Mouse (Mus musculus): ENCODE measurements around the gene Gm3417. TPM values are rescaled to one million over a fixed set of nuclear protein-coding genes. Genes with fewer than 3 reads are reported as not detected.
"Not testable (repeated sequence)": the region's sequence is repeated elsewhere in the genome, so short reads cannot be mapped to it uniquely, and the experiment has no call there.

Gm3417 gene
- polyA plus RNA-seq, 1 experiment from 2014 or later: 0.56 TPM

GRCm38 (mm10) chr17:14942181-14942580, 36.4 kb downstream of the Gm3417 start:
- peak overlapping the region; percentile 94 for H3K4me2 ChIP-seq (replicated peaks; ENCODE audit: low read depth, low read length)
- ATAC-seq (ENCODE audit: insufficient number of reproducible peaks, insufficient read depth, low FRiP score, low read depth); H3K9me3 ChIP-seq (ENCODE audit: control insufficient read depth, low read depth, low read length); H3K27me3 ChIP-seq (ENCODE audit: control insufficient read depth, insufficient read depth, low read length); H3K27ac ChIP-seq (ENCODE audit: low read length): not testable (repeated sequence)
- H3K4me3 ChIP-seq (ENCODE audit: low read depth, low read length): peak overlapping the region; percentile 86
- WGBS: 60% methylated on average over 6 of the region's 6 CpGs
- H3K9ac ChIP-seq (replicated peaks; ENCODE audit: low read depth, low read length): peak overlapping the region; percentile 81
- H3K4me1 ChIP-seq (ENCODE audit: control insufficient read depth, insufficient read depth, low read length): peaks cover 16% of the 10 kb centered on the region
- peaks cover 17% of the 10 kb centered on the region for H3K36me3 ChIP-seq (ENCODE audit: control insufficient read depth, insufficient read depth, low read length)

- WGBS: 37% methylated on average over 5 of the region's 5 CpGs
- H3K4me1 ChIP-seq (ENCODE audit: control insufficient read depth, insufficient read depth, low read length): 0 out of 2 replicates have a peak, but pooled peaks cover 3% of the 10 kb centered on the region
- H3K9me3 ChIP-seq (ENCODE audit: control insufficient read depth, low read depth, low read length): no peaks in the 10 kb centered on the region
- no peak overlapping the region for H3K4me2 ChIP-seq (replicated peaks; ENCODE audit: low read depth, low read length)
- H3K27me3 ChIP-seq (ENCODE audit: control insufficient read depth, insufficient read depth, low read length): no peaks in the 10 kb centered on the region
- H3K4me3 ChIP-seq (ENCODE audit: low read depth, low read length): no peak overlapping the region
- H3K27ac ChIP-seq (ENCODE audit: low read length): no peak overlapping the region
- ATAC-seq (ENCODE audit: insufficient number of reproducible peaks, insufficient read depth, low FRiP score, low read depth): no peak
- H3K9ac ChIP-seq (replicated peaks; ENCODE audit: low read depth, low read length): no peak overlapping the region
- H3K36me3 ChIP-seq (ENCODE audit: control insufficient read depth, insufficient read depth, low read length): no peaks in the 10 kb centered on the region
These were observed 42.6 kb downstream of the Gm3417 start for GRCm38 (mm10) chr17:14935841-14936605.

GRCm38 (mm10) chr17:14935280-14935679, 43.3 kb downstream of the Gm3417 start:
- H3K9ac ChIP-seq (replicated peaks; ENCODE audit: low read depth, low read length); H3K27me3 ChIP-seq (ENCODE audit: control insufficient read depth, insufficient read depth, low read length); H3K4me1 ChIP-seq (ENCODE audit: control insufficient read depth, insufficient read depth, low read length); ATAC-seq (ENCODE audit: insufficient number of reproducible peaks, insufficient read depth, low FRiP score, low read depth); H3K36me3 ChIP-seq (ENCODE audit: control insufficient read depth, insufficient read depth, low read length); H3K9me3 ChIP-seq (ENCODE audit: control insufficient read depth, low read depth, low read length); H3K27ac ChIP-seq (ENCODE audit: low read length); H3K4me2 ChIP-seq (replicated peaks; ENCODE audit: low read depth, low read length); H3K4me3 ChIP-seq (ENCODE audit: low read depth, low read length): not testable (repeated sequence)
- 70% methylated on average over 14 of the region's 14 CpGs for WGBS

GRCm38 (mm10) chr17:14931469-14931868, 47.1 kb downstream of the Gm3417 start:
- WGBS: 85% methylated on average over 5 of the region's 5 CpGs
- no peak overlapping the region for H3K4me2 ChIP-seq (replicated peaks; ENCODE audit: low read depth, low read length)
- H3K27ac ChIP-seq (ENCODE audit: low read length): no peak overlapping the region
- no peaks in the 10 kb centered on the region for H3K9me3 ChIP-seq (ENCODE audit: control insufficient read depth, low read depth, low read length)
- no peak for ATAC-seq (ENCODE audit: insufficient number of reproducible peaks, insufficient read depth, low FRiP score, low read depth)
- 0 out of 2 replicates have a peak, but pooled peaks cover 3% of the 10 kb centered on the region for H3K4me1 ChIP-seq (ENCODE audit: control insufficient read depth, insufficient read depth, low read length)
- no peaks in the 10 kb centered on the region for H3K27me3 ChIP-seq (ENCODE audit: control insufficient read depth, insufficient read depth, low read length)
- no peak overlapping the region for H3K9ac ChIP-seq (replicated peaks; ENCODE audit: low read depth, low read length)
- no peaks in the 10 kb centered on the region for H3K36me3 ChIP-seq (ENCODE audit: control insufficient read depth, insufficient read depth, low read length)
- no peak overlapping the region for H3K4me3 ChIP-seq (ENCODE audit: low read depth, low read length)

- WGBS: 84% methylated on average over 7 of the region's 7 CpGs
- ATAC-seq (ENCODE audit: insufficient number of reproducible peaks, insufficient read depth, low FRiP score, low read depth): no peak
- H3K27me3 ChIP-seq (ENCODE audit: control insufficient read depth, insufficient read depth, low read length): no peaks in the 10 kb centered on the region
- no peak overlapping the region for H3K4me2 ChIP-seq (replicated peaks; ENCODE audit: low read depth, low read length)
- H3K4me3 ChIP-seq (ENCODE audit: low read depth, low read length): no peak overlapping the region
- H3K9ac ChIP-seq (replicated peaks; ENCODE audit: low read depth, low read length): no peak overlapping the region
- H3K9me3 ChIP-seq (ENCODE audit: control insufficient read depth, low read depth, low read length): no peaks in the 10 kb centered on the region
- H3K27ac ChIP-seq (ENCODE audit: low read length): no peak overlapping the region
- no peaks in the 10 kb centered on the region for H3K4me1 ChIP-seq (ENCODE audit: control insufficient read depth, insufficient read depth, low read length)
- no peaks in the 10 kb centered on the region for H3K36me3 ChIP-seq (ENCODE audit: control insufficient read depth, insufficient read depth, low read length)
These were observed 47.9 kb downstream of the Gm3417 start for GRCm38 (mm10) chr17:14930697-14931096.

- no peak overlapping the region for H3K27ac ChIP-seq (ENCODE audit: low read length)
- H3K27me3 ChIP-seq (ENCODE audit: control insufficient read depth, insufficient read depth, low read length): no peaks in the 10 kb centered on the region
- H3K4me2 ChIP-seq (replicated peaks; ENCODE audit: low read depth, low read length): no peak overlapping the region
- no peaks in the 10 kb centered on the region for H3K4me1 ChIP-seq (ENCODE audit: control insufficient read depth, insufficient read depth, low read length)
- no peak for ATAC-seq (ENCODE audit: insufficient number of reproducible peaks, insufficient read depth, low FRiP score, low read depth)
- no peak overlapping the region for H3K9ac ChIP-seq (replicated peaks; ENCODE audit: low read depth, low read length)
- 65% methylated on average over 5 of the region's 5 CpGs for WGBS
- no peak overlapping the region for H3K4me3 ChIP-seq (ENCODE audit: low read depth, low read length)
- H3K9me3 ChIP-seq (ENCODE audit: control insufficient read depth, low read depth, low read length): no peaks in the 10 kb centered on the region
- no peaks in the 10 kb centered on the region for H3K36me3 ChIP-seq (ENCODE audit: control insufficient read depth, insufficient read depth, low read length)
These were observed 50.0 kb downstream of the Gm3417 start for GRCm38 (mm10) chr17:14928631-14929030.

- Histone ChIP-seq H3K36me3 (ENCODE audit: control insufficient read depth, insufficient read depth, low read length) (no peaks in the 10 kb centered on the region), H3K4me3 (ENCODE audit: low read depth, low read length) (no peak overlapping the region), H3K9ac (replicated peaks; ENCODE audit: low read depth, low read length) (no peak overlapping the region), H3K27ac (ENCODE audit: low read length) (no peak overlapping the region), H3K27me3 (ENCODE audit: control insufficient read depth, insufficient read depth, low read length) (no peaks in the 10 kb centered on the region), H3K9me3 (ENCODE audit: control insufficient read depth, low read depth, low read length) (no peaks in the 10 kb centered on the region), H3K4me2 (replicated peaks; ENCODE audit: low read depth, low read length) (no peak overlapping the region), H3K4me1 (ENCODE audit: control insufficient read depth, insufficient read depth, low read length) (no peaks in the 10 kb centered on the region)
- no peak for ATAC-seq (ENCODE audit: insufficient number of reproducible peaks, insufficient read depth, low FRiP score, low read depth)
- 75% methylated on average over 8 of the region's 8 CpGs for WGBS
These were observed 50.9 kb downstream of the Gm3417 start for GRCm38 (mm10) chr17:14927644-14928218.

- H3K4me3 ChIP-seq (ENCODE audit: low read depth, low read length): no peak overlapping the region
- no peak for ATAC-seq (ENCODE audit: insufficient number of reproducible peaks, insufficient read depth, low FRiP score, low read depth)
- no peaks in the 10 kb centered on the region for H3K4me1 ChIP-seq (ENCODE audit: control insufficient read depth, insufficient read depth, low read length)
- H3K36me3 ChIP-seq (ENCODE audit: control insufficient read depth, insufficient read depth, low read length): no peaks in the 10 kb centered on the region
- no peak overlapping the region for H3K27ac ChIP-seq (ENCODE audit: low read length)
- H3K27me3 ChIP-seq (ENCODE audit: control insufficient read depth, insufficient read depth, low read length): no peaks in the 10 kb centered on the region
- 69% methylated on average over 6 of the region's 6 CpGs for WGBS
- H3K9me3 ChIP-seq (ENCODE audit: control insufficient read depth, low read depth, low read length): no peaks in the 10 kb centered on the region
- no peak overlapping the region for H3K4me2 ChIP-seq (replicated peaks; ENCODE audit: low read depth, low read length)
- H3K9ac ChIP-seq (replicated peaks; ENCODE audit: low read depth, low read length): no peak overlapping the region
These were observed 57.0 kb downstream of the Gm3417 start for GRCm38 (mm10) chr17:14921582-14921981.
